In the genomic region with DNA sequence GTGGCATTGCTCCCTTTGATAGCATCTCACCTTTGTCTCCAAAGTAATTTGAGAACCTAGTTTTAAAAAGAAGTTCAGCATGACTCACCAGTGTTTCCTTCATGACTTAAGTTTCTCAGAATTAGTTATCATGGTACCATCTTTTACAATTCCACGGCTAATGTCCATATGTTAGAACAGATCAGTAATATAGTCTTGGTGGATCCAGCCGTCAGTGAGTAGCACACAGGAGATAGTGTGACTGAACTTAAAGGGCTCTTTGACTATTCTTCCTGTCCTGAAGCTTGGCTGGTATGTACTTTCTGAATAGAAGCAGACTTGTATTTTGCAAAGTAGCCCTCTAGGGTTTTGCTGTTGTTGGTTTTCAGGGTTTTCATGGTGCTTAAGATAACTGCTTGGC, we compare ENCODE assay signal across 16 mouse cellular contexts.
"Had no signal": no experiment of that assay in that cellular context is flagged by ENCODE, and none has a peak within 500 bp of the region (broad histone marks: within the 10 kb centered on the region; RNA-seq: fewer than 3 reads in every experiment).

No protein-coding gene starts in this region.

- H3K4me3 ChIP-seq: intestine, embryonic 15.5 days; limb, embryonic 10.5 days; limb, embryonic 13.5 days; midbrain, embryonic 13.5 days had no signal

- ATAC-seq: intestine, embryonic 15.5 days; midbrain, embryonic 13.5 days had no signal

- H3K9ac ChIP-seq: intestine, embryonic 15.5 days; limb, embryonic 13.5 days; midbrain, embryonic 13.5 days had no signal

- H3K27ac ChIP-seq: intestine, embryonic 15.5 days; limb, embryonic 10.5 days; limb, embryonic 13.5 days; midbrain, embryonic 13.5 days; stomach, postnatal 0 days had no signal

- H3K4me2 ChIP-seq: intestine, embryonic 15.5 days; limb, embryonic 13.5 days; midbrain, embryonic 13.5 days had no signal

- H3K27me3 ChIP-seq: intestine, embryonic 15.5 days; limb, embryonic 13.5 days; midbrain, embryonic 13.5 days had no signal

- DNase-seq: kidney, adult 11 months; kidney, adult 9 months; kidney, postnatal 14 days; kidney, postnatal 4 days; lung, adult 2 months; lung, postnatal 14 days; lung, postnatal 4 days; right cerebral cortex, adult 18-20 months; right cerebral cortex, postnatal 14 days; right cerebral cortex, postnatal 4 days; thymus, postnatal 25 days had no signal

- H3K4me1 ChIP-seq: intestine, embryonic 15.5 days; limb, embryonic 10.5 days; limb, embryonic 13.5 days; midbrain, embryonic 13.5 days had no signal

- H3K9me3 ChIP-seq: intestine, embryonic 15.5 days; limb, embryonic 10.5 days; limb, embryonic 13.5 days; midbrain, embryonic 13.5 days had no signal
